Mouse (Mus musculus): ENCODE data around the gene Ly75. TPM values are rescaled to one million over a fixed set of nuclear protein-coding genes. Genes with fewer than 3 reads are reported as not detected.

Gene Ly75
- total and polyA plus RNA-seq, 3 experiments, result 1.1 to 2.2 TPM; not detected in 1

DNA sequence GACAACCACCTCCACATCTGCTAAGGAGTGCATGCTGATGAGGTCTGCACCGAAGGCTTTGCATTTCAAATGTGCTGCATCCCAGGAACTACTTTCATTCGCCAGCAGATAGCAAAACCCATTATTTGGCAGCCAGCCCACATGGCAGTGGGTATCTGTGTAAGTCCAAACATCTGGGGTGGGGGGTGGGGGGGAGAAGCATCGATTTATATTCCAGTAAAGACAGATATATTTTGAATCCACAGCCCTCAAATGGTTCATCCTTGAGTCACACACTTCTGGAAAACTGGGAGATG, 27.8 kb downstream of the Ly75 start:
- Histone ChIP-seq H3K36me3 (ENCODE audit: control insufficient read depth in 1 of 2, insufficient read depth in 2 of 2, low read length in 2 of 2) (peaks cover 0 to 2% of the 10 kb centered on the region in 2 experiments; a peak in 2 of 4 replicates), H3K27me3 (ENCODE audit: control insufficient read depth in 1 of 2, insufficient read depth in 2 of 2, low read length in 2 of 2) (no peaks in the 10 kb centered on the region), H3K79me2 (ENCODE audit: control insufficient read depth, insufficient read depth, low read length, poor library complexity) (no peaks in the 10 kb centered on the region), H3K9me3 (replicated peaks; ENCODE audit: insufficient read depth, low read length) (no peaks in the 10 kb centered on the region), H3K9ac (ENCODE audit: control insufficient read depth, low read depth, low read length, poor library complexity, severe bottlenecking) (no peak overlapping the region), H3K4me3 (ENCODE audit: control insufficient read depth in 1 of 2, insufficient read depth in 1 of 2, low read depth in 2 of 2, low read length in 2 of 2) (peak overlapping the region; percentile 17 to 44; a peak in 3 of 4 replicates), H3K4me1 (ENCODE audit: control insufficient read depth in 1 of 2, insufficient read depth in 2 of 2, low read length in 2 of 2) (peaks cover 0 to 11% of the 10 kb centered on the region in 2 experiments; a peak in 2 of 4 replicates), H3K27ac (ENCODE audit: control insufficient read depth, low read depth, low read length) (no peak overlapping the region)
- no peak for DNase-seq (ENCODE audit: low read depth, low spot score)
- TF ChIP-seq MYC (IDR thresholded peaks at IDR 0.05; ENCODE audit: low read depth, low read length) (0 out of 2 replicates have a peak, but pooled peaks have one; percentile 1), TCF12 (IDR thresholded peaks at IDR 0.05; ENCODE audit: low read depth, low read length) (peak; percentile 32; the same call in 1 of the 2 replicates), TAL1 (IDR thresholded peaks at IDR 0.05; ENCODE audit: low read length) (0 out of 2 replicates have a peak, but pooled peaks have one; percentile 15), E2F4 (IDR thresholded peaks at IDR 0.05; ENCODE audit: borderline replicate concordance, low read depth, low read length) (no peak)

DNA sequence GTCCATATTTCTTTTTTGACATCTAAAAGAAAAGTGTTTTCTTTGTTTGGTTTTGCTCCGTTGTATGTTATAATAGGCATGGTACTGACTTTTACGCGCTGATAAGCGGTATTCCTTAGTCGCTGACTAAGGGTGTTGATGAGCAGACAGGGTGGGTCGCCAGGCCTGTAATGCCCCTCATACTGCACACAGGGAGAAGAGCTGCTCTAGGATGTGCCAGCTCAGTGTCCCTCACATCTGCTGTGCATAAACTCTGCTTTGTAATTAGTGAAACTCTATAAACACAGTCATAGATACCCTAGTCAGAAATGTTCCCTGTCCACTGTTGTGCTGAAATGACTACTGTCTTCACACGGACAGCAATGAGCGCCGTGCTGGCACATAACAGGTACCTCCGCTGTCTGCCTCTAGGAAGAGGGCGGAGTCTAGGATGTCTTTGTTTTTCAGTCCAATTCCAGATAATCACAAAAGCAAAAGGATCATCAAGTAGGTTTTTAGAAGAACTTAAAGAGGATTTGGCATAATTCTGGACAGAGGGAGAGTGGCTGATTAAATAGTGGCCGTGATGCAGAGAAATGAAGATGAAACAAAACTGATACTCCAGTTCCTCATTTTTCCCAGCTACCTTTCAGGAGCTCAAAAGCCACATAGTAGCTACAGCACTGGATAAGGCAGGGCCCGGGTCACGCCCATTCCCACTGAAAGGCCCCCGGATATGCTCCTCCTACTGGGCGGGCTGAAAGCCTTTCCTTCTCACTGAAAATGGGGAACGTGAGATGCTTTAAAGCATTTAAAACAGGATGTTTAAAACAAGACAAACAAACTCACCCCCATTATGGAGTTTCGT, 28.3 kb downstream of the Ly75 start:
- Histone ChIP-seq H3K9me3 (replicated peaks; ENCODE audit: insufficient read depth, low read length) (no peaks in the 10 kb centered on the region), H3K36me3 (ENCODE audit: control insufficient read depth in 1 of 2, insufficient read depth in 2 of 2, low read length in 2 of 2) (peaks cover 0 to 2% of the 10 kb centered on the region in 2 experiments; a peak in 2 of 4 replicates), H3K79me2 (ENCODE audit: control insufficient read depth, insufficient read depth, low read length, poor library complexity) (no peaks in the 10 kb centered on the region), H3K27ac (ENCODE audit: control insufficient read depth, low read depth, low read length) (no peak overlapping the region), H3K4me1 (ENCODE audit: control insufficient read depth in 1 of 2, insufficient read depth in 2 of 2, low read length in 2 of 2) (peaks cover 0 to 11% of the 10 kb centered on the region in 2 experiments; a peak in 2 of 4 replicates), H3K9ac (ENCODE audit: control insufficient read depth, low read depth, low read length, poor library complexity, severe bottlenecking) (no peak overlapping the region), H3K4me3 (ENCODE audit: control insufficient read depth in 1 of 2, insufficient read depth in 1 of 2, low read depth in 2 of 2, low read length in 2 of 2) (peak overlapping the region; percentile 17 to 44; a peak in 3 of 4 replicates), H3K27me3 (ENCODE audit: control insufficient read depth in 1 of 2, insufficient read depth in 2 of 2, low read length in 2 of 2) (no peaks in the 10 kb centered on the region)
- no peak for TF ChIP-seq MAFK (IDR thresholded peaks at IDR 0.05; ENCODE audit: borderline replicate concordance, low read depth, low read length)
- TF ChIP-seq GATA1 (IDR thresholded peaks at IDR 0.05; ENCODE audit: low read depth, low read length), result peak; percentile 24; the same call in 1 of the 2 replicates
- TF ChIP-seq CTCF (IDR thresholded peaks at IDR 0.05 in 2 of 3, conservative IDR thresholded peaks at IDR 0.05 in 1 of 3; ENCODE audit: control insufficient read depth in 1 of 3, insufficient read depth in 1 of 3, low read depth in 2 of 3, low read length in 3 of 3, poor library complexity in 1 of 3, severe bottlenecking in 1 of 3), result no peak
- peak in 1 of 2 experiments; percentile 49; a peak in 1 of 4 replicates for TF ChIP-seq EP300 (IDR thresholded peaks at IDR 0.05; ENCODE audit: low read depth in 1 of 2, low read length in 2 of 2)
- TF ChIP-seq MYC (IDR thresholded peaks at IDR 0.05; ENCODE audit: low read depth, low read length), result 0 out of 2 replicates have a peak, but pooled peaks have one; percentile 14
- TF ChIP-seq ELF1 (IDR thresholded peaks at IDR 0.05; ENCODE audit: low read depth, low read length), result peak; percentile 11; the same call in 1 of the 2 replicates
- TF ChIP-seq TBP (IDR thresholded peaks at IDR 0.05; ENCODE audit: low read depth, low read length), result 0 out of 2 replicates have a peak, but pooled peaks have one; percentile 61
- peak; percentile 88 for DNase-seq (ENCODE audit: low read depth, low spot score)

DNA sequence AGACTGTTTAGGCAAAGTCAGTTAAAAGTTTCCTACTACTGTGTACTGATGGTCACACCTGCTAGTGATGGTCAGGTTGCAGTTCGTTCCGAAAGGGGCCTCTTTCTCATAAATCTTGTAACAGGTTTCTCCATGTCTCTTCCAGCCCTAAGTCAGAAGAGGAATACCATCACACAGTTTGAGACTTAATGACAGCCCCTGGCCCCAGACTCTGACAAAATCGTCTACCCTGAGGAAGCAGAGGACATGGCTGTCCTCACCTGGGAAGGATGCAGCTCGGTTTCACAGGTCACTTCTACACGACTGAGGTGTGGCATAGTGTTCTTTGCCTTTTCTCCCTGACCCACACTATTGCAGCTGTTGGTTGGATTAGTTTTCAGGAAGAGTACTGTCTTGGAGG, 30.8 kb downstream of the Ly75 start:
- Histone ChIP-seq H3K27ac (ENCODE audit: control insufficient read depth, low read depth, low read length) (no peak overlapping the region), H3K79me2 (ENCODE audit: control insufficient read depth, insufficient read depth, low read length, poor library complexity) (no peaks in the 10 kb centered on the region), H3K9ac (ENCODE audit: control insufficient read depth, low read depth, low read length, poor library complexity, severe bottlenecking) (no peak overlapping the region), H3K4me3 (ENCODE audit: control insufficient read depth in 1 of 2, insufficient read depth in 1 of 2, low read depth in 2 of 2, low read length in 2 of 2) (no peak overlapping the region), H3K9me3 (replicated peaks; ENCODE audit: insufficient read depth, low read length) (no peaks in the 10 kb centered on the region), H3K4me1 (ENCODE audit: control insufficient read depth in 1 of 2, insufficient read depth in 2 of 2, low read length in 2 of 2) (peaks cover 0 to 11% of the 10 kb centered on the region in 2 experiments; a peak in 2 of 4 replicates), H3K36me3 (ENCODE audit: control insufficient read depth in 1 of 2, insufficient read depth in 2 of 2, low read length in 2 of 2) (peaks cover 0 to 2% of the 10 kb centered on the region in 2 experiments; a peak in 2 of 4 replicates), H3K27me3 (ENCODE audit: control insufficient read depth in 1 of 2, insufficient read depth in 2 of 2, low read length in 2 of 2) (no peaks in the 10 kb centered on the region)
- DNase-seq (ENCODE audit: low read depth, low spot score), result no peak
- TF ChIP-seq MEF2A (IDR thresholded peaks at IDR 0.05; ENCODE audit: extremely low read depth, insufficient replicate concordance, low read depth, low read length, poor library complexity, severe bottlenecking) (no peak), BHLHE40 (IDR thresholded peaks at IDR 0.05; ENCODE audit: borderline replicate concordance, low read depth, low read length) (no peak), TAL1 (IDR thresholded peaks at IDR 0.05; ENCODE audit: low read length) (no peak), POLR2AphosphoS5 (IDR thresholded peaks at IDR 0.05; ENCODE audit: borderline replicate concordance, low read depth, low read length) (no peak), ZC3H11A (IDR thresholded peaks at IDR 0.05; ENCODE audit: low read depth, low read length) (no peak), POLR2A (IDR thresholded peaks at IDR 0.05; ENCODE audit: control insufficient read depth in 1 of 2, insufficient read depth in 1 of 2, low read depth in 1 of 2, low read length in 2 of 2, poor library complexity in 1 of 2) (no peak), SIN3A (IDR thresholded peaks at IDR 0.05; ENCODE audit: low read length) (no peak), ZNF384 (IDR thresholded peaks at IDR 0.05; ENCODE audit: low read depth, low read length) (no peak), ZKSCAN1 (IDR thresholded peaks at IDR 0.05; ENCODE audit: low read depth, low read length) (no peak), MYC (IDR thresholded peaks at IDR 0.05; ENCODE audit: low read depth, low read length) (no peak), MYB (IDR thresholded peaks at IDR 0.05; ENCODE audit: low read depth, low read length) (no peak), MAZ (IDR thresholded peaks at IDR 0.05; ENCODE audit: low read depth, low read length) (no peak), USF2 (IDR thresholded peaks at IDR 0.05; ENCODE audit: borderline replicate concordance in 1 of 2, insufficient read depth in 1 of 2, low read depth in 1 of 2, low read length in 2 of 2) (no peak), MXI1 (IDR thresholded peaks at IDR 0.05; ENCODE audit: low read depth, low read length) (no peak), SMC3 (IDR thresholded peaks at IDR 0.05; ENCODE audit: low read depth, low read length) (no peak), TCF12 (IDR thresholded peaks at IDR 0.05; ENCODE audit: low read depth, low read length) (no peak)

Measured in MEL (cell line).